Mouse (Mus musculus): Measurements from ENCODE around the gene St8sia1. TPM values are rescaled to one million over a fixed set of nuclear protein-coding genes. Genes with fewer than 3 reads are reported as not detected.

The St8sia1 gene
- polyA plus RNA-seq, 1 experiment, result not detected

DNA sequence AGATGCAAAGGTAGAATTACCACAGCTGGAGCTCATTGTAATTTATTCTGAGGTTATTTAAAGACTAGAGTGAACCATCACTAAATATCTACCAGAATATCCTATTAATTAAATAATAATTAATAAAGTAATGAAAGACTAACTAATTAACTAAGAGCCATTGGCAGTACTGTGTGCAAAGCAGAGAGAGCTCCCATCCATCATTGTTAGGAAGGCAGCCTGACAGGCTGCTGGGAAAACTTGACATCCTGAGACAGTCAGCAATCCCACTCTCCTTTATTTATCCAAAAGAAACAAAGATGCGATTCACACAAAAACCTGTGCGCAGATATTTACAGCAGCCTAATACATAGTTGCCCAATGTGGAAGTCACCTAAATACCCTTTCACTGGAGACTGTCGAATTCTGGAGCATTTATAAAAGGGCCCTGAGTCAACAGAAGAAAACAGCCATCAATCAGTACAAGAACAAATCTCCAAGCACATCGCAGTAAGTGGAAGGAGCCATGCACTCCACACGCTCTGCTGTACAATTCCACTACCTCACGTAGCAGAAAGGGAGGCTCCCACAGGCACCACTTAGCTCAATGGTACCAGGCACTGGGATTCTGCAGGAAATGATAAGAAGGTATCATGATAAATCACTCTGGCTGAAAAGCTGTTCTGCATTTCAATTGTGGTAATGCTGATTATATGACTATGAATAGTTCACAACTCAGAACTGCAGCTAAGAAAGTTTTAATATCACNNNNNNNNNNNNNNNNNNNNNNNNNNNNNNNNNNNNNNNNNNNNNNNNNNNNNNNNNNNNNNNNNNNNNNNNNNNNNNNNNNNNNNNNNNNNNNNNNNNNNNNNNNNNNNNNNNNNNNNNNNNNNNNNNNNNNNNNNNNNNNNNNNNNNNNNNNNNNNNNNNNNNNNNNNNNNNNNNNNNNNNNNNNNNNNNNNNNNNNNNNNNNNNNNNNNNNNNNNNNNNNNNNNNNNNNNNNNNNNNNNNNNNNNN lies 15.7 kb upstream of the St8sia1 start:
- no peaks in the 10 kb centered on the region for H3K4me1 ChIP-seq (ENCODE audit: control insufficient read depth)
- TF ChIP-seq GATA1 (IDR thresholded peaks at IDR 0.05; ENCODE audit: low read length), result no peak
- TF ChIP-seq TAL1 (IDR thresholded peaks at IDR 0.05; ENCODE audit: low read length), result no peak
- no peak overlapping the region for H3K4me3 ChIP-seq (replicated peaks)
- no peaks in the 10 kb centered on the region for H3K27me3 ChIP-seq (ENCODE audit: control insufficient read depth)
- H3K36me3 ChIP-seq (ENCODE audit: control insufficient read depth), result no peaks in the 10 kb centered on the region
- H3K9me3 ChIP-seq (ENCODE audit: control insufficient read depth, low read length), result peaks cover 10% of the 10 kb centered on the region

DNA sequence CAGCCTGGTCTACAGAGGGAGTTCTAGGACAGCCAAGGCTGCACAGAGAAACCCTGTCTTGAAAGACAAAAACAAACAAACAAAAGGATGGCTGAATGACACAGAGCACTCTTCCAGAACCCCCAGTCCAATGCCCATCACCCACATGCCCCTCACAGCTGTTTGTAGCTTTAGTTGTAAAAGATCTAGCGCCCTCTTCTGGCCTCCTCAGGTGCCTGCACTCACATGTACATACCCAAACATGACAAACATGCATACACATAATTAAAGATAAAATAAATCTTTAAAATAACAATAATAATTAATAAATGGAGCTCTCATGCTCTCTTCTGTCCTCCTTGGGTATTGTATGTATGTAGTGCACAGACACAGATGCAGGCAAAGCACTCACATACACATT lies 13.0 kb upstream of the St8sia1 start:
- no peak overlapping the region for H3K4me3 ChIP-seq (replicated peaks)

DNA sequence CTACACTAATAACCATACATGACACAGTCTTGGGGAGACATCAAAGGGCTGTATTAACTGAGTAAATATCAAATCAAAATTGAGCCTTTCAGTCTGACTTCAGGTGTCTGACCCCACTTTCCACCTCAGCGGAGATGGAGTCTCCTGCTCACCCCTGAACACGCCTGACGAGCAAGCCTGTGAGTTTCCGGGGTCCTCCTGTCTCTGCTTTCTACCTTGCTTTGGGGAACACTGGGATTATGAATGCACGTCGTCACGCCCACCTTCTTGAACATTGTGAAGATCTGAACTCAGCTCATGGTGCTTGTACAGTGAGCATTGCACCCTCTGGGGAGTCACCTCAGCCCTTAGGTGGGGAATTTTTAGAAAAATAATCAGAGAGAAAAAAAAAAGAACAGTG lies 9.0 kb upstream of the St8sia1 start:
- Histone ChIP-seq H3K4me3 (replicated peaks) (no peak overlapping the region), H3K9me3 (ENCODE audit: control insufficient read depth, low read length) (peaks cover 6% of the 10 kb centered on the region)
- no peak for TF ChIP-seq TAL1 (IDR thresholded peaks at IDR 0.05; ENCODE audit: low read length)
- TF ChIP-seq GATA1 (IDR thresholded peaks at IDR 0.05; ENCODE audit: low read length), result no peak

More for the DNA sequence above, 13.0 kb upstream of the St8sia1 start:
- H3K4me1 ChIP-seq (ENCODE audit: control insufficient read depth), result no peaks in the 10 kb centered on the region
- H3K27me3 ChIP-seq (ENCODE audit: control insufficient read depth), result no peaks in the 10 kb centered on the region
- peaks cover 10% of the 10 kb centered on the region for H3K9me3 ChIP-seq (ENCODE audit: control insufficient read depth, low read length)
- TF ChIP-seq TAL1 (IDR thresholded peaks at IDR 0.05; ENCODE audit: low read length) (no peak), GATA1 (IDR thresholded peaks at IDR 0.05; ENCODE audit: low read length) (no peak)
- H3K36me3 ChIP-seq (ENCODE audit: control insufficient read depth), result no peaks in the 10 kb centered on the region

DNA sequence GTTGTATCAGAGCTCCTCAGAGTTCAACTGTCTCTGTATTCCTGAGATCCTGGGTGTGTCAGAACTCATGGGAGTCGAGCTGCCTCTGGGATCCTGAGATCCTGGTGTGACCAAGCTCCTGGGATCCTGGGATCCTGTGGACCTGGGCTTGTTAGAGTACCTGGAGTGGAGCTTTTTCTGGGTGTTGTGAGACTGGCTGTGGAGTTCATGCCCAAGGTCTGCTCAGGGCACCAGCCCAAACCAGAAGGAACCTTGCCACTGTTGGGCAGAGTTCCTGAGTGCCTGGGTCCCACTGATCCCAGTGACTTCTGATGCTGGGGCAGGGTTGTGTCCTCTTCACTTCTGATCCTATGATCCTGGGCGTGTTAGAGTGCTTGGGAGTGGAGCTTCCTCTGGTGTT lies 8.0 kb upstream of the St8sia1 start:
- Histone ChIP-seq H3K9me3 (ENCODE audit: control insufficient read depth, low read length) (no peaks in the 10 kb centered on the region), H3K4me3 (replicated peaks) (no peak overlapping the region), H3K27me3 (ENCODE audit: control insufficient read depth) (no peaks in the 10 kb centered on the region), H3K36me3 (ENCODE audit: control insufficient read depth) (no peaks in the 10 kb centered on the region), H3K4me1 (ENCODE audit: control insufficient read depth) (no peaks in the 10 kb centered on the region)
- TF ChIP-seq TAL1 (IDR thresholded peaks at IDR 0.05; ENCODE audit: low read length) (no peak), GATA1 (IDR thresholded peaks at IDR 0.05; ENCODE audit: low read length) (no peak)

More for the DNA sequence above, 9.0 kb upstream of the St8sia1 start:
- no peaks in the 10 kb centered on the region for H3K27me3 ChIP-seq (ENCODE audit: control insufficient read depth)
- no peaks in the 10 kb centered on the region for H3K4me1 ChIP-seq (ENCODE audit: control insufficient read depth)
- H3K36me3 ChIP-seq (ENCODE audit: control insufficient read depth), result no peaks in the 10 kb centered on the region

DNA sequence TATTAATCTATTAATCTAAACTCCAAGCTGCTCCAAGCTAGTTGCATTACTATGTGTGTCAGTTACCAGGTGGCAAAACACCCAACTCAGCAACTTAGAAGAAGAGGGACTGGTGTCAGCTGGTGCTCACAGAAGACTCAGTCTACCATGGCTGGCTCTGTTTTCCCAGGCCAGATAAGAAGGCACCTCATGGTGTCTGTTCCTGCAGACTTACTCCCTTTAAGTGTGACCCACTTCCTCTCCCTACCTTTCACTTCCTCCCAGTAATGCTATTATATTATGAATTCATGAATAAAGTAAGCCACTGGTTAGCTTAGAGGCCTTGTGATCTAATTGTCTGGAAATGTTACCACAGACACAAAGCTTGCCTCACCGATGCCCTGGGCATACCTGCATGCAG lies 3.2 kb upstream of the St8sia1 start:
- no peak for TF ChIP-seq GATA1 (IDR thresholded peaks at IDR 0.05; ENCODE audit: low read length)
- TF ChIP-seq TAL1 (IDR thresholded peaks at IDR 0.05; ENCODE audit: low read length), result no peak
- Histone ChIP-seq H3K27me3 (ENCODE audit: control insufficient read depth) (peaks cover 34% of the 10 kb centered on the region), H3K4me3 (replicated peaks) (no peak overlapping the region), H3K9me3 (ENCODE audit: control insufficient read depth, low read length) (no peaks in the 10 kb centered on the region), H3K4me1 (ENCODE audit: control insufficient read depth) (no peaks in the 10 kb centered on the region), H3K36me3 (ENCODE audit: control insufficient read depth) (no peaks in the 10 kb centered on the region)

DNA sequence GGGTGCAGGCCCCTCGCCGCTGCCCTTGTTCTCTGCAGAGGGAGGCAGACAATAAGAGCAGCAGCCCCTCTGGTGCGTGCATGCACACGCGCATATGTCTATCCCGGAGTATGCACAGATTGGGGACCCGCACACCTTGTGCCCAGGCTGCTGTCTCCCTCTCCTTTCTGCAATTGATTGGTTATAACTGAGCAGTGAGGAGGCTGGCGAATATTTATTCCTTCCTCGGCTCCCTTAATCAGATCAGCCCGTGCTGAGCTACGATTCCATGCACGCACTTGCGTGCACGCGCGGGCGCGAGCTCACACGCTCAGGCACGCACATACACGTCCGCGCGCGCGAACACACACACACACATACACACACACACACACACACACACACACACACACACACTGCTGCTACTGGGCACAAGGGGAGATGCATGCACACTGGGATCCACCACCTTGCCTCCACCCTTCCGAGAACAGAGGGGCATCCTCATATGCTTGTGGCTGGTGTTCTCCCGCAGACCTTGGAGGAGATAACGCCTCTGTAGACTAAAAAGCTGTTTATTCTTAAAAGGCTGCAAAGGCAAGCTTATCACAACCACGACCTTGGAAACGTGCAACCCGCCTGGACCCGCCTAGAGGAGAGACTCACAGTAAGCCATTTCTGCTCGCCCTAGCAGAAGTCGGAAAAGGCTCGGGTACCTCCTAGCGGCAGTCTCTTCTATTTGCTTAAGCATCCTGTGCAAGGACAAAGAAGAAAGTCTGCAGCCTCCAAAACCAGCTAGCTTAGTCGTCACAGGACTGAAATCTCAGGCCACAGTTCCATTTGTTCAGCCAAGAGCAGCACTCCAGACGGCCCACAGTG lies 506 bp upstream of the St8sia1 start:
- Histone ChIP-seq H3K4me3 (replicated peaks) (peak overlapping the region; percentile 20), H3K4me1 (ENCODE audit: control insufficient read depth) (no peaks in the 10 kb centered on the region), H3K9me3 (ENCODE audit: control insufficient read depth, low read length) (no peaks in the 10 kb centered on the region), H3K27me3 (ENCODE audit: control insufficient read depth) (peaks cover 36% of the 10 kb centered on the region), H3K36me3 (ENCODE audit: control insufficient read depth) (no peaks in the 10 kb centered on the region)
- no peak for TF ChIP-seq TAL1 (IDR thresholded peaks at IDR 0.05; ENCODE audit: low read length)
- TF ChIP-seq GATA1 (IDR thresholded peaks at IDR 0.05; ENCODE audit: low read length), result no peak

DNA sequence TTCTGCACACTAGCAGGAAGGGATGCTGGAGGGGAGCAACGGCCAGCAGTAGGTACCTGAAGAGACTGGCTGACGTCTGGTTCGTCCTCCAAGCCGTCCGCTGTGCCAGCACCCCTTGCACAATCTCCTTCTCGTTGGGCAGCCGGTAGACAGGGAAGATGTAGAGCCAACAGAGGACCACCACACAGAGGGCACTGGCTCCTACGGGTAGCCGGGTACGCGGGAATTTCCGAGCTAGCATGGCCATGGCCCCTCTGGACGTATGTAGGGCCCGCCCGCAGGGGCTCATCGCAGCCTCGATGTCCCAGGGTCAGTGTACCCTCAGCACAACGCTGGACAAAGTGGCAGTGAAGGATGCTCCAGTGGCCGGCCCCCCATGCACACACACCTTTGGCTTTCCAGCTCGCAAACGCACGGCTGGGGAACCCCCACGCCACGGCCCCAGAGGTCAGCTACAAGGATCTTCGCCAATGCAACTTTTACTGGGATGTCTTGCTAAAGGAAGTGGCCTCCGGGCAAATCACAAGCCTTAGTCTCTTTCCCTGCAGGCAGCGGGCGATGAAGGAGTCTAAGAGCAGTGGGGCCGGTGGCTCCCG lies 674 bp downstream of the St8sia1 start:
- no peak for TF ChIP-seq TAL1 (IDR thresholded peaks at IDR 0.05; ENCODE audit: low read length)
- no peak for TF ChIP-seq GATA1 (IDR thresholded peaks at IDR 0.05; ENCODE audit: low read length)

DNA sequence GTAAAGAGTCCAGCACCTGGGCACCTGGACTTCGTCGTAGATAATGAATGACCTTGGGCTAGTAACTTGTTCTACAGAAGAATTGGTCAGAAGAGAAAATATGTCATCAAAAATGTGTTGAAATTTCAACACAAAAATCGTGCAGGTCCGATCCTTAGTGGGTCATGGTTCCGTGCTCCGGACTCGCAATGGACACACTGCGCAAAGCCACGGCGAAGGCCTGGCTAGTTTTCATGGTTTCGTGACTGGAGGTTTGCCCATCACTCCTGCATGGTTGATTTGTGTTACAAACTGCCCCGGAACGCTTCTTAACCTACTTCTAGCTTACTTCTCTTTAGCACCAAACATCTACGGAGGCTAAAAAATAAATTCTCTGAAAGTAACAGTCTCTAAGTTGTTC lies 1.4 kb downstream of the St8sia1 start:
- TF ChIP-seq GATA1 (IDR thresholded peaks at IDR 0.05; ENCODE audit: low read length) (no peak), TAL1 (IDR thresholded peaks at IDR 0.05; ENCODE audit: low read length) (no peak)
- no peaks in the 10 kb centered on the region for H3K9me3 ChIP-seq (ENCODE audit: control insufficient read depth, low read length)

More for the DNA sequence above, 674 bp downstream of the St8sia1 start:
- Histone ChIP-seq H3K4me3 (replicated peaks) (no peak overlapping the region), H3K36me3 (ENCODE audit: control insufficient read depth) (no peaks in the 10 kb centered on the region), H3K4me1 (ENCODE audit: control insufficient read depth) (no peaks in the 10 kb centered on the region), H3K9me3 (ENCODE audit: control insufficient read depth, low read length) (no peaks in the 10 kb centered on the region), H3K27me3 (ENCODE audit: control insufficient read depth) (peaks cover 36% of the 10 kb centered on the region)

More for the DNA sequence above, 1.4 kb downstream of the St8sia1 start:
- Histone ChIP-seq H3K27me3 (ENCODE audit: control insufficient read depth) (peaks cover 36% of the 10 kb centered on the region), H3K4me1 (ENCODE audit: control insufficient read depth) (no peaks in the 10 kb centered on the region), H3K4me3 (replicated peaks) (no peak overlapping the region), H3K36me3 (ENCODE audit: control insufficient read depth) (no peaks in the 10 kb centered on the region)
